Mouse (Mus musculus) urinary bladder, postnatal 25 days (tissue): ENCODE measurements at regions not wholly inside any gene's neighbourhood (a gene's known extent, or its start where the extent isn't known, plus 50 kb on each side); places are given as distances from the start of the nearest gene placed in this dataset.

Experiments
- DNase-seq: peaks from one replicate; pipeline ENCODE4 v3.0.0; 2022; ENCODE audit warnings: low spot score

- DNase-seq, result no peak
These were observed 349.4 kb downstream of the Matn1 start for GRCm38 (mm10) chr4:131293560-131293959.

- no peak for DNase-seq
These were observed 354.0 kb downstream of the Matn1 start for GRCm38 (mm10) chr4:131298011-131298674.

- DNase-seq, result no peak
These were observed 359.8 kb downstream of the Matn1 start for GRCm38 (mm10) chr4:131303936-131304335.

GRCm38 (mm10) chr4:131304361-131304777 lies 360.2 kb downstream of the Matn1 start:
- DNase-seq, result no peak

- no peak for DNase-seq
These were observed 370.0 kb downstream of the Matn1 start for GRCm38 (mm10) chr4:131314231-131314630.

GRCm38 (mm10) chr4:131316041-131316440 lies 371.9 kb downstream of the Matn1 start:
- DNase-seq, result no peak

GRCm38 (mm10) chr4:131322323-131322722 lies 378.1 kb downstream of the Matn1 start:
- no peak for DNase-seq

GRCm38 (mm10) chr4:131324486-131324885 lies 380.3 kb downstream of the Matn1 start:
- no peak for DNase-seq

- DNase-seq, result no peak
These were observed 381.0 kb downstream of the Matn1 start for GRCm38 (mm10) chr4:131325200-131325599.

- DNase-seq, result no peak
These were observed 381.4 kb downstream of the Matn1 start for GRCm38 (mm10) chr4:131325609-131326008.

GRCm38 (mm10) chr4:131329398-131329797 lies 385.2 kb downstream of the Matn1 start:
- no peak for DNase-seq

- DNase-seq, result no peak
These were observed 387.5 kb downstream of the Matn1 start for GRCm38 (mm10) chr4:131331646-131332045.

GRCm38 (mm10) chr4:131336801-131337200 lies 392.6 kb downstream of the Matn1 start:
- DNase-seq, result no peak

GRCm38 (mm10) chr4:131340993-131341695 lies 397.0 kb downstream of the Matn1 start:
- no peak for DNase-seq

- no peak for DNase-seq
These were observed 402.5 kb downstream of the Matn1 start for GRCm38 (mm10) chr4:131346727-131347126.

GRCm38 (mm10) chr4:131350268-131350667 lies 406.1 kb downstream of the Matn1 start:
- no peak for DNase-seq

GRCm38 (mm10) chr4:131354908-131355307 lies 410.7 kb downstream of the Matn1 start:
- no peak for DNase-seq

GRCm38 (mm10) chr4:131355526-131355991 lies 411.4 kb downstream of the Matn1 start:
- DNase-seq, result peak; percentile 6

- DNase-seq, result no peak
These were observed 412.1 kb downstream of the Matn1 start for GRCm38 (mm10) chr4:131356316-131356715.

- DNase-seq, result no peak
These were observed 418.8 kb downstream of the Matn1 start for GRCm38 (mm10) chr4:131363030-131363429.

GRCm38 (mm10) chr4:131364671-131365252 lies 420.6 kb downstream of the Matn1 start:
- DNase-seq, result peak; percentile 25

- DNase-seq, result no peak
These were observed 421.8 kb downstream of the Matn1 start for GRCm38 (mm10) chr4:131366006-131366405.

GRCm38 (mm10) chr4:131366656-131367055 lies 422.5 kb downstream of the Matn1 start:
- no peak for DNase-seq
